Mouse (Mus musculus): ENCODE data around the gene Tmeff1. TPM values are rescaled to one million over a fixed set of nuclear protein-coding genes. Genes with fewer than 3 reads are reported as not detected.

Gene Tmeff1
- total RNA-seq, 2 experiments from 2014 or later: 0.38 to 0.98 TPM

DNA sequence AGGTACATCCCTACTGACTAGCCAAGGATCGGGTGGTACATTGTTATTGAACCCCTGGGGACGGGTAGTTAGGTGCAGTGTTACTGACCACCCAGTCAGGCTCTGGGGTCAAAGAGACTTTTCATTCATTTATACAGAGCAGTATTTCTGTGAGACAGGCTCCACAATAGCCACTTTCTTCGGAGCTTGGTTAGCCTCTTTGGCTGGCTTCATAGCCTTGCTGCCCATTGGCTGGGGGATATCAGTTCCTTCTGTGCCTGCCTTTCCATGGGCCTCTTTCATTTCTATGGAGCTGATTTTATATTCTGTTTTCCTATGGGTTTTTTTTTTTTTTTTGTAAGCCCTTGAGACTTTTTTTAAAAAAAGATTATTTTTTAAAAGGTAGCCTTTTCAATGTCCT lies 20.7 kb downstream of the Tmeff1 start:
- Histone ChIP-seq H3K4me3 (no peak overlapping the region), H3K27ac (no peak overlapping the region)
- no peak for TF ChIP-seq CTCF (IDR thresholded peaks at IDR 0.05)
- intact Hi-C loops (cut with DNase I): no loop called here
- no peak for DNase-seq

DNA sequence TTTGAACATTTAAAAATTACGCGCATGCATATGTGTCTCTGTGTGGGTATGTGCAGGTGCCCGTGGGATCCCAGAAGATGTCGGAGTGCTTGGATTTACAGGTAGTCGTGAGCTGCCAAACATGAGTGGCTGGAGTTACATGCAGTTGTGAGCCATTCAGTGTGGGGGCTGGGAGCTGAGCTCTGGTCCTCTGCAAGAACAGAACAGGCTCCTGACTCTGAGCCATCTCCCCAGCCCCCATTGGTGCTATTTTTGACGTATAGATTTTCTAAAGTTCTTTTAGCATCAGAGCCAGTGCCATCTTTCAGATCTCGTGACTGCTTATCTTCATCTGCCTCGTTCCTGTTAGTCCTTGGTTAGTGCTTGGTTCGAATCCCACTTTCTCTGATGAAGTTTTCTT lies 24.5 kb downstream of the Tmeff1 start:
- intact Hi-C loops (cut with DNase I): no loop called here
- DNase-seq: no peak
- TF ChIP-seq CTCF (IDR thresholded peaks at IDR 0.05): no peak
- no peak overlapping the region for H3K4me3 ChIP-seq
- no peak overlapping the region for H3K27ac ChIP-seq

DNA sequence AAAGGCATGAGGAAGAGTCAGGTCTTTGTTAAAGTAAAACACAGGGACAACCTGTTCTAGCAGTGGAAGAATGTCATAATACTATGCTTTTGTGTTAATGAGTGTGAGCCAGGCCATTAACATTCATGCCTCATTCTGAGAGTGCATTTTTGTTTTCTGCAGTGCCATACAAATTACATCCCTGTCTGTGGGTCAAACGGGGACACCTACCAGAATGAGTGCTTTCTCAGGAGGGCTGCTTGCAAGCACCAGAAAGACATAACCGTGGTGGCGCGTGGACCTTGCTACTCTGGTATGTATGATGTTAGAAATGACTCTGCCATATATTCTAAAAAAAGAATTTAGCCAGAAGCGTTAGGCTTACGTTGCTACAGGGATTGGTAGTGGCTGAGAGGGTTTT lies 25.3 kb downstream of the Tmeff1 start:
- no peak for DNase-seq
- Histone ChIP-seq H3K27ac (no peak overlapping the region), H3K4me3 (no peak overlapping the region)
- TF ChIP-seq CTCF (IDR thresholded peaks at IDR 0.05): no peak
- intact Hi-C loops (cut with DNase I): no loop called here

DNA sequence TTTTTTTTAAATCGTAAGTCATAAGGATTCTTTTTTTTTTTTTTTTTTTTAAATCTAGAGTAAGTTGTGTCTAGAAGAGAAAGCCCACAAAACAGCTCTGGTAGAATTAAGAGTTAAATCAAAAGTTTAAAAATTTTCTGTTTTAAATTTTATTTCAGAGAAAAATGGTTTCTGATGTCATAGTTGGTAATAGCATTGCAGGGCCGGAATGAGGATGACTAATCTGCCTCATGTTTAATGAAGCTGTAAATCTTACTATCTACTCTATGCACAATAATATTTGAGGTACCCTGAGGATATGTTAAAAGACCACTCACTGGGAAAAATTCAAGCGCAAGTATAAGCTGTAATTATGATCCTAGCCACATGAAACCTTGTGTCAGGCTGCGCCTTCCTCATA lies 30.5 kb downstream of the Tmeff1 start:
- intact Hi-C loops (cut with DNase I): no loop called here
- DNase-seq: no peak
- TF ChIP-seq CTCF (IDR thresholded peaks at IDR 0.05): no peak
- Histone ChIP-seq H3K27ac (no peak overlapping the region), H3K4me3 (no peak overlapping the region)

DNA sequence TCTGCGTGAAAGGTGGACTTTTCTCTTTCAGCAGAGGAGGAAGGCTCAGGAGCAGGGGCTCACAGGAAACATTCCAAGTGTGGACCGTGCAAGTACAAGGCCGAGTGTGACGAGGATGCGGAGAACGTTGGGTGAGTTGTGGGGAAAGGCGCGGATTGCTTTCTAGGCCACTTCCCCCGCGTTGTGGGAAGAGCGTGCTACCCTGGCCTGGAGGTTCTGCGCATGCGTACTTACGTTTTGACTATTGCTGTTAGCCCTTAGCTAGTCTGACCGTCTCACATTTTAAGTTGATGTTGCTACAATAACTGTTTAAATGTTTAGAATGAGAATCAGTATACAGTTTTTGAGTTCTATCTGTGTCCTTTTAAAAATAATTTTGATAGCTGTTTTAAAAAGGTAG lies 32.2 kb downstream of the Tmeff1 start:
- no peak for DNase-seq
- Histone ChIP-seq H3K27ac (no peak overlapping the region), H3K4me3 (no peak overlapping the region)
- intact Hi-C loops (cut with DNase I): no loop called here
- TF ChIP-seq CTCF (IDR thresholded peaks at IDR 0.05): no peak

DNA sequence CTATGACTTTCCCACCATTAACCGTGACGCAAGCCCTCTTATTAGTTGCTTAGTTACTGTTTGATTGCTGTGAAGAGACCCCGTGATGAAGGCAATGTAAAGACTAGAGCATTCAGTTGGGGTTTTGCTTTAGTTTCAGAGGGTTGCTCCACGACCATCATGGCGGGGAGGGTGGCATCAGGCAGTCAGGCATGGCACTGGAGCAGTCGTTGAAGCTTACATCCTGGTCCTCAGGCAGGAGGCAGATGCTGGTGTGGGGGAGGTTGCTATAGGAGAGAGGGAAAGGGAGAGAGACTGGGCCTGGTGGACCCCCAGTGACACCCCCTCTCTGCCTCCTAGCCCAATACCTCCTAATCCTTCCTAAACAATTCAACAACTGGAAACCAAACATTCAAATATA lies 35.1 kb downstream of the Tmeff1 start:
- no peak overlapping the region for H3K4me3 ChIP-seq
- intact Hi-C loops (cut with DNase I): no loop called here
- no peak overlapping the region for H3K27ac ChIP-seq
- no peak for DNase-seq
- no peak for TF ChIP-seq CTCF (IDR thresholded peaks at IDR 0.05)

DNA sequence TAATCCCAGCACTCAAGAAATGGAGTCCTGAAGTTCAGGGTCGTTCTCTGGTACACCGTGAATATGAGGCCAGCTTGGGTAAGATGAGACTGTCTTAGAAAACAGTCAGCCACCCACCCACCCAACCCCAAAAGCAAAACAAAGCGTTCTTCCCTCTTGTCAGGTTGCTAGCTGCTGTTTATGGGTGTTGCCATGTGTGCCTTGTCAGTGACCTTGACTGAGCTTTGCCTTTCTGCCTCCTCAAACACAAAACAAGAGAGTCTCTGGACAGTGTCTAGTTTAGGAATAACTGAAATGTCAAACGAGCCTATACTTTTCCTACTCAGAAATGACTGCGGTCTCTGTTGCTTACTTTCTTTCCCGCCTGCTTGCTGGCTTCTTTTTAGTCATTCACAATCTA lies 37.3 kb downstream of the Tmeff1 start:
- no peak for DNase-seq
- no peak for TF ChIP-seq CTCF (IDR thresholded peaks at IDR 0.05)
- H3K4me3 ChIP-seq: no peak overlapping the region
- no peak overlapping the region for H3K27ac ChIP-seq
- intact Hi-C loops (cut with DNase I): no loop called here

DNA sequence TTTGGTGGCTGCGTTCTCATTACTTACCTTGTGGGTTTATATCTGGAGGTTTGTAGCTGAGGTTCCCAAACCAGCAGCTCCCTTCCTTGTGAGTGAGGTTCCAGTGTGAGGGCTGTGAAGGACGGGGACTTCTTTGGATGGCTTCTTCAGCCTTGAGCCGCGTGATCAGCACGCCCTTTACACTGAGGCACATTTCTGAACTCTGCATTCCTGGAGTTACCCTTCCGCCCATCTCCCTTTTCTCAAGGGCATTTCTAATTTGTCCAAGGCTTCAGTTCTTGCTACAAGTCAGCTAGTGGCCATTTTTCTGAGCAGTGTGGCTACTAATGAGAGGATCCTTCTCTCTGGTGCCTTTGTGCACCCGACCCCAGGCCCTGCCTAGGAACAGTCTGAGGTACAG lies 38.0 kb downstream of the Tmeff1 start:
- H3K27ac ChIP-seq: no peak overlapping the region
- H3K4me3 ChIP-seq: no peak overlapping the region
- intact Hi-C loops (cut with DNase I): no loop called here
- DNase-seq: no peak
- TF ChIP-seq CTCF (IDR thresholded peaks at IDR 0.05): no peak

DNA sequence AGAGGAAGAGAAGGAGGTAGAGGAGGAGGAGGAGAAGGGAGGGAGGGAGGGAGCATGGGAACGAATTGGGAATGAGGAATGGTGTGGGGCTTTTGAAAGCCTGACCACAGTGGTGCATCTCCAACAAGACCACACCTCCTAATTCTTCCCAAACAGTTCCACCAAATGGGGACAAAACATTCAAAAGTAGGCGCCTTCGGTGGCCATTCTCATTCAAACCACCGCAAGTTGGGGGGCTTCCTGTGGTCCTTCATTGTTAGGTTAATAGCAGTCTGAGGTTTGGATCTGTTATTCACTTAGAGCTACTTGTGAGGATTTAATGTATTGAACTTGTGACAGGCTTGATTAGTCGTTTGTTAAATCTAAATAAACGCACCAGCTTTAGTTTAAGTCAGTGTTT lies 40.0 kb downstream of the Tmeff1 start:
- Histone ChIP-seq H3K4me3 (no peak overlapping the region), H3K27ac (no peak overlapping the region)
- TF ChIP-seq CTCF (IDR thresholded peaks at IDR 0.05): no peak
- no peak for DNase-seq
- intact Hi-C loops (cut with DNase I): no loop called here

DNA sequence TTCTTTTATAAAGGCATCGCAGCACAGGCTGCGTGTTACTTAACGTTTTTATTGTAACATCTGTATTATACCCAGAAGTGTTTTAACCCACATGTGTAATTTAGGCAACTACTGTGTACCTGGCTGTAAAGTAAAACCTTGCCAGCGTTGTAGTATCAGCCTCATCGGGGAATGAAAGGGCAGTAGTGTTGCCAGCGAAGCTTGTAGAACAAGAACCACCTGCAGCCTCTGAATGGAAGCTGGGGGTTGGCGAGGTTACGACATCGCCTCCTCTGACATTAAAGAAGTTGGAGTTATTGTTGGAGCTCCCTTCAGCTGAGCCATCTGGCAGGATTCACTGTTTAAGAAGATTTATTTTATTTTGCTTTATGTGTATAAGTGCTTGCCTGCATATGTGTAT lies 40.9 kb downstream of the Tmeff1 start:
- no peak for TF ChIP-seq CTCF (IDR thresholded peaks at IDR 0.05)
- no peak for DNase-seq
- intact Hi-C loops (cut with DNase I): no loop called here
- H3K4me3 ChIP-seq: no peak overlapping the region
- no peak overlapping the region for H3K27ac ChIP-seq

DNA sequence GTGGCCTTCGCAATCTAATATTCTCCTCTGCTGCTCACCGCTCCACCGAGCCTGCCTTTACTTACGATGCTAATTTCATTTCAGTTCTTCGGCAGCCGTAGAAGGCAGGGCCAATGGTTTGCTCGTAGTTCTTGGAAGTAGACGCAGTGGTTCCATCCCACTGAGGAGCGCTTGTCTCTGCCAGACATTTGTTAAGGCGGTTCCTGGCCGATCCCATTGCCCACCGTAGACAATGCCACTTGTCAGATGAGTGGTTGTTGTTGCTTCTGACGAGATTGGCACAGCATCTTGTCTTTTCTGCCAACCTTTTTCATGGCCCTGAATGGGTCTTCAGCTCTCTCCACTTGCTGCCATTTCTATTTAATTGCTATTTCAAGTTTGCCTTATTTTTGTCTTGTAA lies 44.5 kb downstream of the Tmeff1 start:
- Histone ChIP-seq H3K27ac (no peak overlapping the region), H3K4me3 (no peak overlapping the region)
- intact Hi-C loops (cut with DNase I): no loop called here
- DNase-seq: no peak
- TF ChIP-seq CTCF (IDR thresholded peaks at IDR 0.05): no peak

DNA sequence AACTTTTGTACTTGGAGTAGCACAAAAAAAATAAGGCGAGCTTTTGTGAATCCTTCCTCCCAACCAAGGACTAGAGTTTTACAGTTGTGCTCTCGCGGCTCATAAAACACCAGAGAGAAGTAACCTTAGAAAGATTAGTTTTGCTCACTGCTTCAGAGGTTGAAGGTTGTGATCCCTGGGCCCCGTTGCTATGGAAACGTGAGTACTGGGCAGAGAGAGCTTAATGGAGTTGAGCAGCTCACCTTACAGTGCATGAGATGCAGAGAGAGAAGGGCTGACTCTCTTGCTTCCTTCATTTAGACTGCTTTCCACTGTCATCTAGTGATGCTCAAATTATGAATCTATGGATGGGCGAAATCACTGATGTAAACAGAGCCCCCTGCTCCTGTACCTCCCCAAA lies 48.6 kb downstream of the Tmeff1 start:
- H3K27ac ChIP-seq: no peak overlapping the region
- intact Hi-C loops (cut with DNase I): no loop called here
- DNase-seq: no peak
- TF ChIP-seq CTCF (IDR thresholded peaks at IDR 0.05): no peak
- H3K4me3 ChIP-seq: no peak overlapping the region

DNA sequence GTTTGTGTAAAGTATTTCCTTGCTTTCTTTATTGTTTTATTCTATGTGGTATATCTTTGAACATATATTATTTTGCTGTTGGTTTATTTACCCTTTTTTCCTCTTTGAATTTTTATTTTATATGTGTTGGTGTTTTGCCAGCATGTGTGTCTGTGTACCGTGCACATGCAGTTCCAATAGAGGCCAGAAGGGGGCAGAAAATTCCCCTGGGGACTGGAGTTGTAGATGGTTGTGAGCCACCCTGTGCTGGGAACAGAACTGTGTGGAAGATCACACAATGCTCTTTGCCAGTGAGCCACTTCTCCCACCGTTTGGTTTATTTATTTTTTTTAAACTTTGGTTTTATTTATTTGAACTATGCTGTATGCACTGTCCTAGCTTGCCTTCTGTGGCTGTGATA lies 49.1 kb downstream of the Tmeff1 start:
- peak; percentile 27 for DNase-seq
- H3K27ac ChIP-seq: no peak overlapping the region
- TF ChIP-seq CTCF (IDR thresholded peaks at IDR 0.05): peak; percentile 58
- H3K4me3 ChIP-seq: no peak overlapping the region
- intact Hi-C loops (cut with DNase I): no loop called here

DNA sequence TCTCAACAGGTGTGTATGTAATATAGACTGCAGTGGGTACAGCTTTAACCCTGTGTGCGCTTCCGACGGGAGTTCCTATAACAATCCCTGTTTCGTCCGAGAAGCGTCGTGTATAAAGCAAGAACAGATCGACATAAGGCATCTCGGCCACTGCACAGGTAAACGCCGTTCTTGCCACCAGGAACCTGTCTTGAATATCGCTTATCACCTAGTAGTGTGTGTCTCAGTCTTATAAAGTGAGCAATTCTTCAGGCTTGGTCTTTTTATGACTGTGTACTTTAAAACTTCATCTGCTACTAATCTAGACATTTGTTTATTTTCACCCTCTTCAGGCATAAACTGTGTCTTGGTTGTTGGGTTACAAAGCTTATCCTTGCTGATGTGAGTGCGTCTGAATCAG lies 51.9 kb downstream of the Tmeff1 start:
- intact Hi-C loops (cut with DNase I): no loop called here
- no peak overlapping the region for H3K4me3 ChIP-seq
- no peak for DNase-seq
- no peak for TF ChIP-seq CTCF (IDR thresholded peaks at IDR 0.05)
- no peak overlapping the region for H3K27ac ChIP-seq

DNA sequence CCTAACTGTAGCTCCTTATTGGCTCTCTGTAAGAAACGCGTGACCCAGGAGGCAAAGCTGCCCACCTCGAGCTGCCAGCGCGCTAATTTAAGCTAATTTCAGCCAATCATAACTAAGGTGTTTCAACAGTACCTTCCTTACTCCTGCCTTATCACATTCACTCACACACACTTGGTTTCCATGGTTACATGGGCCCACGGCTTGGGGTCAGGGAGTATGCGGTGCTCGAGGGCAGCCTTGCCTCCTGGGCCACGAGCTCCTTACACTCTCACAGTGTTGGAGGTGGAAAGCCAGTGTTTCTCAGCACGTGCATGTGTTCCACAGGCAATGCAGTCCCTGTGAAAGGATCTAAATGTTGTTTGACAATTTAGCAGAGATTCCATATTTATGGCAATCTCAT lies 53.2 kb downstream of the Tmeff1 start:
- H3K27ac ChIP-seq: no peak overlapping the region
- no peak overlapping the region for H3K4me3 ChIP-seq
- intact Hi-C loops (cut with DNase I): no loop called here
- no peak for TF ChIP-seq CTCF (IDR thresholded peaks at IDR 0.05)
- DNase-seq: no peak
